8 mouse cellular contexts compared by ENCODE assay signal in genomic region chr7:19131324-19131848, GRCm38 (mm10). TPM values are rescaled to one million over a fixed set of nuclear protein-coding genes. Genes with fewer than 3 reads are reported as not detected.
DNase-seq lines count a peak whose midpoint lies in the region; ATAC-seq and TF ChIP-seq lines count a peak whose summit lies in the region.

No protein-coding gene starts in this region.

- H3K4me1 ChIP-seq in ES-E14 (ENCODE audit: control insufficient read depth in 2 of 2, insufficient read depth in 2 of 2, low read length in 2 of 2, poor library complexity in 1 of 2) = peaks cover 5 to 10% of the 10 kb centered on the region in 2 experiments; a peak in 1 of 4 replicates
- peaks cover 12% of the 10 kb centered on the region for H3K4me1 ChIP-seq in forebrain, embryonic 15.5 days
- H3K4me1 ChIP-seq in lung, adult 2 months (ENCODE audit: control insufficient read depth, insufficient read depth, low read length) = peaks cover 6% of the 10 kb centered on the region; the same call in 1 of the 2 replicates

- H3K9ac ChIP-seq in ES-E14 (ENCODE audit: insufficient read depth, low read depth, low read length, poor library complexity, severe bottlenecking) = peak overlapping the region; percentile 48; the same call in 1 of the 2 replicates
- H3K9ac ChIP-seq in forebrain, embryonic 15.5 days (replicated peaks) = peak overlapping the region; percentile 34

- H3K4me2 ChIP-seq in forebrain, embryonic 15.5 days (replicated peaks) = peak overlapping the region; percentile 66

- no peak for TF ChIP-seq POLR2A in lung, adult 2 months (IDR thresholded peaks at IDR 0.05; ENCODE audit: borderline replicate concordance, extremely low read depth, low read depth, low read length)

- under 1% methylated on average over 39 of the region's 39 CpGs for WGBS in forebrain, embryonic 15.5 days
- under 1% methylated on average over 39 of the region's 39 CpGs for WGBS in lung, adult 2 months

- H3K27ac ChIP-seq in ES-E14 (ENCODE audit: insufficient read depth, low read depth, low read length, poor library complexity, severe bottlenecking) = no peak overlapping the region
- H3K27ac ChIP-seq in forebrain, embryonic 15.5 days (replicated peaks) = peak overlapping the region; percentile 88

- H3K36me3 ChIP-seq in ES-E14 (ENCODE audit: control insufficient read depth, insufficient read depth, low read length, poor library complexity, severe bottlenecking) = peaks cover 4% of the 10 kb centered on the region; the same call in 1 of the 2 replicates
- peaks cover 11% of the 10 kb centered on the region for H3K36me3 ChIP-seq in forebrain, embryonic 15.5 days

- H3K27me3 ChIP-seq in forebrain, embryonic 15.5 days = no peaks in the 10 kb centered on the region

- TF ChIP-seq CTCF in lung, adult 2 months (IDR thresholded peaks at IDR 0.05; ENCODE audit: insufficient read depth, low read length) = peak; percentile 32; the same call in 1 of the 2 replicates

- peak; percentile 99 for ATAC-seq in forebrain, embryonic 15.5 days (replicated peaks)
- ATAC-seq in neutrophil, adult 5-6 weeks (ENCODE audit: extremely low read depth, insufficient number of reproducible peaks, low FRiP score, poor library complexity, severe bottlenecking) = peak; percentile 90

- in situ Hi-C loops in ES-E14 (cut with MboI; ENCODE audit: low sequenced_read_pairs in 2 of 2, unreplicated experiment in 2 of 2) = no loop called here

- H3K9me3 ChIP-seq in ES-E14 (ENCODE audit: control insufficient read depth, insufficient read depth, low read depth, low read length) = no peaks in the 10 kb centered on the region
- no peaks in the 10 kb centered on the region for H3K9me3 ChIP-seq in forebrain, embryonic 15.5 days

- DNase-seq in ES-E14 (ENCODE audit: low read depth, low spot score) = peak; percentile 96
- DNase-seq in cerebellum, adult 11-12 months = peak; percentile 99
- DNase-seq in heart, postnatal 25 days (ENCODE audit: low spot score) = peak; percentile 97
- DNase-seq in layer of hippocampus, adult 18-20 months (ENCODE audit: low spot score in 2 of 2) = peak; percentile 97 to 98
- peak; percentile 93 for DNase-seq in lung, adult 2 months
- DNase-seq in thymus, adult 18-20 months = peak; percentile 90 to 91

- intact Hi-C loops in heart, postnatal 25 days (cut with DNase I) = no loop called here

- peak overlapping the region; percentile 35 to 70 for H3K4me3 ChIP-seq in ES-E14 (ENCODE audit: insufficient read depth in 1 of 2, low read depth in 1 of 2, low read length in 2 of 2, poor library complexity in 1 of 2, severe bottlenecking in 1 of 2)
- peak overlapping the region; percentile 45 for H3K4me3 ChIP-seq in forebrain, embryonic 15.5 days
- peak overlapping the region; percentile 8 for H3K4me3 ChIP-seq in lung, adult 2 months (replicated peaks; ENCODE audit: extremely low read depth, low read depth, low read length)

TF ChIP-seq in ES-E14, 5 proteins besides CTCF, POLR2A, EP300 and RAD21:
- TF ChIP-seq CHD2 (IDR thresholded peaks at IDR 0.05; ENCODE audit: low read depth, low read length) (0 out of 2 replicates have a peak, but pooled peaks have one; percentile 42), HCFC1 (IDR thresholded peaks at IDR 0.05; ENCODE audit: borderline replicate concordance, insufficient read depth, low read length) (peak; percentile 73; the same call in 1 of the 2 replicates), ZC3H11A (IDR thresholded peaks at IDR 0.05; ENCODE audit: borderline replicate concordance, low read depth, low read length) (no peak), ZNF384 (IDR thresholded peaks at IDR 0.05; ENCODE audit: low read depth, low read length) (no peak), MAFK (IDR thresholded peaks at IDR 0.05; ENCODE audit: insufficient read depth, low read depth, low read length) (no peak)

RNA-seq across cellular contexts. Expression of gene Fbxo46, which starts 11.7 kb away (rescaled TPM):
- 19.5 and 27.1 TPM in 2 replicates for total RNA-seq in ES-E14 (2012; rRNA removed)
- polyA plus RNA-seq in forebrain, embryonic 15.5 days (2015; fragmentation: Nextera tagmentation; extraction: Ambion mirVana) = 23.4 and 25.4 TPM in 2 replicates
- 1 to 10 TPM; 5.4 to 5.5 TPM for total RNA-seq in heart, postnatal 25 days (2021)
- 10 to 100 TPM; 15.0 to 15.4 TPM for total RNA-seq in layer of hippocampus, adult 18-20 months (2021)
- 10.7 and 12.3 TPM in 2 replicates for polyA plus RNA-seq in lung, adult 2 months (2012; rRNA removed)
- total RNA-seq in neutrophil, adult 5-6 weeks (2017) = 11.3 and 13.3 TPM in 2 replicates

RNA-seq across cellular contexts. Expression of gene Gm4969, which starts 13.2 kb away (rescaled TPM):
- 1.2 and 1.9 TPM in 2 replicates for total RNA-seq in ES-E14 (2012; rRNA removed)
- polyA plus RNA-seq in forebrain, embryonic 15.5 days (2015; fragmentation: Nextera tagmentation; extraction: Ambion mirVana) = 3.6 and 3.8 TPM in 2 replicates
- not detected for total RNA-seq in heart, postnatal 25 days (2021)
- under 1 TPM in 1 of 2 experiments, not detected in 1; 0.27 TPM for total RNA-seq in layer of hippocampus, adult 18-20 months (2021)
- polyA plus RNA-seq in lung, adult 2 months (2012; rRNA removed) = not detected in 2 replicates
- not detected in 2 replicates for total RNA-seq in neutrophil, adult 5-6 weeks (2017)

RNA-seq across cellular contexts. Expression of gene Qpctl, which starts 17.7 kb away (rescaled TPM):
- total RNA-seq in ES-E14 (2012; rRNA removed) = 8.1 and 11.7 TPM in 2 replicates
- 18.7 and 19.4 TPM in 2 replicates for polyA plus RNA-seq in forebrain, embryonic 15.5 days (2015; fragmentation: Nextera tagmentation; extraction: Ambion mirVana)
- 1 to 10 TPM; 4.6 to 5.1 TPM for total RNA-seq in heart, postnatal 25 days (2021)
- 10 to 100 TPM; 17.1 to 18.7 TPM for total RNA-seq in layer of hippocampus, adult 18-20 months (2021)
- polyA plus RNA-seq in lung, adult 2 months (2012; rRNA removed) = 11.1 and 14.9 TPM in 2 replicates
- 3.8 and 5.3 TPM in 2 replicates for total RNA-seq in neutrophil, adult 5-6 weeks (2017)

RNA-seq across cellular contexts. Expression of gene Snrpd2, which starts 18.1 kb away (rescaled TPM):
- 355 and 382 TPM in 2 replicates for total RNA-seq in ES-E14 (2012; rRNA removed)
- 135 and 143 TPM in 2 replicates for polyA plus RNA-seq in forebrain, embryonic 15.5 days (2015; fragmentation: Nextera tagmentation; extraction: Ambion mirVana)
- 10 to 100 TPM; 67.8 to 71.0 TPM for total RNA-seq in heart, postnatal 25 days (2021)
- 10 to 100 TPM; 79.7 to 82.8 TPM for total RNA-seq in layer of hippocampus, adult 18-20 months (2021)
- 16.2 and 20.1 TPM in 2 replicates for polyA plus RNA-seq in lung, adult 2 months (2012; rRNA removed)
- total RNA-seq in neutrophil, adult 5-6 weeks (2017) = 26.4 and 33.0 TPM in 2 replicates

RNA-seq across cellular contexts. Expression of gene Gipr, which starts 34.5 kb away (rescaled TPM):
- total RNA-seq in ES-E14 (2012; rRNA removed) = 1.5 and 3.6 TPM in 2 replicates
- polyA plus RNA-seq in forebrain, embryonic 15.5 days (2015; fragmentation: Nextera tagmentation; extraction: Ambion mirVana) = 18.1 and 20.0 TPM in 2 replicates
- total RNA-seq in heart, postnatal 25 days (2021) = under 1 TPM; 0.21 to 0.22 TPM
- total RNA-seq in layer of hippocampus, adult 18-20 months (2021) = 1 to 10 TPM; 1.3 to 1.4 TPM
- 0.19 and 0.24 TPM in 2 replicates for polyA plus RNA-seq in lung, adult 2 months (2012; rRNA removed)
- not detected in 2 replicates for total RNA-seq in neutrophil, adult 5-6 weeks (2017)
